Mouse (Mus musculus) left cerebral cortex, postnatal 10 days (tissue): ENCODE measurements at regions not wholly inside any gene's neighbourhood (a gene's known extent, or its start where the extent isn't known, plus 50 kb on each side); places are given as distances from the start of the nearest gene placed in this dataset.

Experiments used
- DNase-seq, 2 experiments: peaks; one replicate each; pipeline ENCODE4 v3.0.0; 2021 to 2022; ENCODE audit warnings: low spot score in 2 of 2, mixed read lengths in 1 of 2; ENCODE audit errors: extremely low spot score in 1 of 2
- intact Hi-C: fragments of 180-260 bp; cut with DNase I; formaldehyde crosslinking; loops from one replicate; pipeline ENCODE4 v1.15.1; 2025

DNA sequence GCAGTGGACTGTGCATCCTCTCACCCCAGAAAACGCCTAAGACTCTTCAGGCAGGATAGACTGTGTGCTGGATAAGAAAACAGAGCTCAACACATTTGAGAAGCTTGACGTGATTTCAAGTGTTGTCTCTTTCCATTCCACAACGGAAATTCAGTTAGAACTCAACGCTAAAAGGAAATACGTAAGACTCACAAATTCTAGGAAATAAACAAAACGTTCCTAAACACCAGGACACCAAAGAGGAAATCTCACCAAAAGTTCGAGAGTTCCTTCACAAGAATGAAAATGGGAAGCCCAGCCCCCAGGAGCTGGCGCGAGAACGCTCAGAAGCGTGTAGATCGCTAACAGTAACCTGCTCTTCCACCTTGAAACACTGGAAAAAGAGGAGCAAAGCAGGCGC is 72.7 kb upstream of the A530016L24Rik start:
- DNase-seq = no peak
- intact Hi-C loops = no loop called here

DNA sequence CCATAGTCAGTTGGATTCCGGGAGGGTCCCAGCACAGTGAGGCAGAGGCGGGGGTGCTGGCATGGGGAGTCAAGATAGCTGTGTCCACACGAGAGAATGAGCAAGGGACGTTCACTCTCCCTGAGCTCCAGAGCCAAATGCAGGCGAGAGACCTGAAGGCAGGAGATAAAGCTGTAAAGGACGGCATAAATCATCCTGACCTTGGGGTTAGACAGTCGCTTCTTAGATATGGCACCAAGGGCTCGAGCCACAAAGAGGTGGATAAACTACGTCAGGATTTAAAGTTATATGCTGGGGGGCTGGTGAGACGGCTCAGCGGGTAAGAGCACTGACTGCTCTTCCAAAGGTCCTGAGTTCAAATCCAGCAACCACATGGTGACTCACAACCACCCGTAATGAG is 70.6 kb upstream of the A530016L24Rik start:
- intact Hi-C loops = no loop called here
- no peak for DNase-seq

DNA sequence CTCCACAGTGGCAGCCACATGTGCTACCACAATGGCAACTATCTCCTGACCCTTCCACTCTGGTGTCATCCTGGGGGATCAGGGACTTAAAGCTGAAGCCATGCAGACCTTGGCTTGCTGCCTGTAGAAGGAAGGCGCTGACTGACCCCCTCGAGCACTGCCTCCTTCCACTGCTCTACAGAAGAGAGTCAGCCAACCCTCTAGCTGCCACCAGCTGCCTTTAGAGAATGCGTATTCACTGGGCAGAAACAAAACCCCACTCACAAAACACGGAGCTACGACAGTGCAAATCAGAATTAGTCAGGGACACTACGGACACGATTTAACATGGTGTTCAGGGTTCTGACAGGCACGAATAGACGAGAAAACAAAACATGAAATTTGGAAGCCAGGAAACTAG is 67.1 kb upstream of the A530016L24Rik start:
- intact Hi-C loops = no loop called here
- DNase-seq = no peak

DNA sequence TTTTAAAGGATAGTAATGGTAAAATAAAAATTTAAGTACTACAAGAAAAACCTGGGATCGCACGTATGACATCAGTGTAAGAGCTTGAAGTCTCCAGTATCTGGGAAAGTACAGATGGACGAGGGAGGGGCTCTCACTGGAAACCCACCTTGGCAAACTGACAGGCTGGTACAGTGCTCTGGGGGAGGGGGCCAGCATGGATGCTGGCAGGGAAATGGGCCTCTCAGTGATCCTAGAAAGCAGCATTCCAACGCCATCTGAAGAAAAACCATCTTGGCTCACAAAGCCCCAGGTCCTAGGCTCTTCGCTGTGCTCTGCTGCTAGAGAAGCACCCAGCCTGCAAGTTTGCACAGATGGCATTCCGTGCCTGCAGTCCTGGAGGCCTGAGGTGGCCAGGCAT is 65.1 kb upstream of the A530016L24Rik start:
- DNase-seq = no peak
- intact Hi-C loops = no loop called here

DNA sequence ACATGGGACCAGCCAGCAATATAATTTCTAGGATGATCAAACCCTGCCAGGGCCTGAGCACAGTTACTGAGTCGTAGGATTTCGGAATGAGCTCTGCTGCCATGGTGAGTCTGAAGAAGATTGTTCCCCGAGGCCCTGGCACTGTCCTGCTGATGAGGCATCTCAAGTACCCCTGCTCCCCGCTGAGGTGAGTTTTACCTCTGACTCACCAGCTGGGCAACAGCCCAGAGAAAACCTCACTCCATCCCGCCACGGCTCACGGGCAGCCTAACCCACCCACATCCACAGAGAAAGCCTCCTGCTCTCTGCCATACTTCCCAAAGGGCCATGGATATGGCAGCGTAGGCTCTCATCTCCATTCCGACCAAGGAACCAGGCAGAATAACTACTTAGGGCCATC is 62.6 kb upstream of the A530016L24Rik start:
- intact Hi-C loops = no loop called here
- no peak for DNase-seq

DNA sequence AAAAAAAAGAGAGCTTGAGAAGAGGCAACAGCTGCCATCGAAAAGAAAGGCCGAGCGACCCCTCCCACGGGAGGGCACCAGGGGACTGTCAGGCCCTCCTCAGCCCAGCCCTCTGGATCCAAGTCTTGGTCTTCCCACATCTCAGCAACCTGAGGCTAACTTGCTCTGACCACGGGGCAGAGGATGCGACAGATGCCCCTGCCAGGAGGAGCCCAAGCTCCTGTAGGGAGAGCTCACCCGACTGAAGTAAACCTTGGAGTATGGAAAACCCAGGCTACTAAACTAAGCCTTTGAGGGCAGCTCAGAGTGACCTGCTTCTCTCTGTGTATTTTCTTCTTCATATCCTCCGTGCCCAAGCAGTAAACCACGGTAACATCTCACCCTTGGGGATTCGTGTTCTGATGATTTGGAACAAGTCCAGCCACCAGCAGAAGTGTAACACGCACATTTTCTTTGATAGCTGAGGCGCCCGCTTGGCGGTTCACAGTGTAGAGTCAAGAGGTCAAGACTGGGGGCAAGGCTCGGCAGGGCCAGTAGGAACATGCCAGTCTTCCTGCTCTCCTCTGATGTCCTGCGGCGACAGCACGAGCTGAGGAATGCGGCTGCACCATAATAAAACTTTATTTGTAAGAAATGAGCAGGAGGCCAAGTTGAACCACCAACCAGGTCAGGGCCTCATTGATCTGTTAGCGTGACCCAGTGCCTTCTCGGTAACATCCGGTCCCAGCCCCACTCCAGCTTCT is 59.0 kb upstream of the A530016L24Rik start:
- intact Hi-C loops = no loop called here

DNA sequence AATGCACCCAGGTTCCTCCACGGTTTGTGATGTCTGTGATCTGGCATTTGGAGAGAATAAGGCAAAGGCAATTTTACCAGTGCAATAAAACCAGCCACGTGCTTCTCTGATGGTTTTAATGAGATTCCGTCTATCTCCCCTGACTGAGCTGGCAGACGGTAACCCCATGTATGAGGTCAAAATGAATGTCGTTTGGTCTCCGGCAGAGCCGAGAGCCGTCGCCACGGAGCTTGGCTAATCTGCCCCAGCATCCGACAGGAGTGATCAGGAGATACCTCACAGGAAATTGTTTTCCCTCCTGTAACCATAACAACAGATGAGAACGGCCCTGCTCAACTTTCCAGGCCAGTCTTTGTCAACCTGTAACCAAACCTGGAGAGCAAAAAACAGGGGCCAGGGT is 55.9 kb upstream of the A530016L24Rik start:
- DNase-seq = no peak
- intact Hi-C loops = no loop called here

More for the DNA sequence above, 59.0 kb upstream of the A530016L24Rik start:
- no peak for DNase-seq

DNA sequence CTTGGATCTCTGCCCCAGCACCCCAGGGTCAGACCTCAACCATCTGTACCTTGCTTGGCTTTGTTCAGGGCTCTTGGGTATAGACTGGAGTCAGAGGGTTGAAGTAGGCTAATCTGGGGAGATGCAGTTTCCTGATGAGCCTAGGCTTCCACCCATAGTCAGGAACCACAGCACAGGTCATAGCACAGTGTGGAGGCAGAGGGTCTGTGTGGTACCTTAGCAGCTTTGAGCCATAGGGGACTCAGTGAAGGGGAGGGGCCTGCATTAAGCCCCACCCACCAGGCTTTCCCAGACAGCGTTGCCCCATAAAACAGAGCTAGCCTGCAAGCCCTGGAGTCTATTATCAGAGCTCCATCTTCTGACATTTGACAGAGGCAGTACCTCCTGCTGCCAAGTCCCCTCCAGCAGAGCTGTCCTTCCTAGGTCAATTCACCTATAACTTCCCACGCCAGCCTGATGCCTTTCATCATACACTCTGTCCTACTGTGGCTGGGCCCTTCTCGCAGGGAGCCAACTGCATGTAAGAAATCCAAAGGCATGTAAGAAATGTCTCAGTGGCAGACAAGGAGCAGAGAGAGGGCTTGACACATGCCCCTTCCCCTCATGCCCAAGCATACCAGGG is 54.5 kb upstream of the A530016L24Rik start:
- intact Hi-C loops = no loop called here
- DNase-seq = no peak

DNA sequence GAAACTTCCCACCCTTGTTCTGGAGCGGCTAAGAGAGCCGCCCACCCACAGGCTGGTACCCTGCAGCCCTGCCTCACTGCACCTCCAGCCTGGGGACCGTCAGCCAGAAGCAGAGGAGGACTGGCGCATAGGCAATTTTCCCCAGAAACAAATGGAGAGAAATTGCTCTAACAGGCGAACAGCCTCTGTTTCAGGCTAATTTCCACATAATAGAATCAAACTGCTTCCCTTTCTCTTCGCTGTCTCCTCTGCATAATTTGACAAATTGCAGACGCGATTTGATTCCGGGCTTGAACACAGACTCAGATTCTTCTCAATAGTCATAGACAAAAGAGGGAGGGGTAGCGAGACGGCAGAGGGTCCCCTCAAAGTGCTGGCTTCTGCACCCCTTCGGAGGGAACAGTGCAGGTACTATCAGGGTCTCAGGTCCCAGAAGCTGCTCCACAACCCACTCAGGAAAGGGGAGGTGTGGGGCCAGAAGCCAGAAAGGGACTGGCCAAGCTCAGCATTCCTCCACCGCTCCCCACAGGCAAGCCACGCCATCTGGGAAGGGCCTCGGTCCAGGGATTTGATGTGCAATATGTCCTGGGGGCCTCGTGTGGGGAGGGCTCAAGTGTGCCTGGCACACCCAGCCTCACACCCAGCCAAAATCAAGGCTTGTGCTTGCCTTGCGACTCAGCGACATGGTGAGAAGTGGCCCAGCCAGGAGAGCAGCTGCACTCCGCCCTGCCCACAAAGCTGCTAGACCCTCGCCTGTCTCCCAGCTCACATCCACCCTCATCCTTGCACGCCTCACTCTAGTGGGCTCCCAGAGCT is 53.7 kb upstream of the A530016L24Rik start:
- DNase-seq = no peak
- intact Hi-C loops = no loop called here

DNA sequence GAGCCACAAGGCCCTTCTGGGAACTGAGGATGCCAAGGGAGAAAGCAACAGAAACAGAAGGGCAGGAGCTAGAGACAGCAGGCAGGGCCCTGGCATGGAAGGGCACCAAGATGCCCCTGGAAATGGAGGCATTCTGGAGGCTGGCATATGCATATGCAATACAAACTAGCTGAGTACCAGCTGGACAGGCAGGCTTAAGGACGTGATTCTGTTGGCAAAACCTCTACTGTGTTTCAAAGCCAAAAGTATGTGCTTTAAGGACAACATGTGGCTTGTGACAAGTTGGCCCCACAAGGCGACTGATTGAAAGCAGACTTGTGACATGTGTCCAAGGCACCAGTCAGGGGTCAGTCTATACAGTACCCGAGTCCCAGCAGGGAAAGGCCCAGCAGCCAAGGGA is 52.2 kb upstream of the A530016L24Rik start:
- intact Hi-C loops = no loop called here
- no peak for DNase-seq

DNA sequence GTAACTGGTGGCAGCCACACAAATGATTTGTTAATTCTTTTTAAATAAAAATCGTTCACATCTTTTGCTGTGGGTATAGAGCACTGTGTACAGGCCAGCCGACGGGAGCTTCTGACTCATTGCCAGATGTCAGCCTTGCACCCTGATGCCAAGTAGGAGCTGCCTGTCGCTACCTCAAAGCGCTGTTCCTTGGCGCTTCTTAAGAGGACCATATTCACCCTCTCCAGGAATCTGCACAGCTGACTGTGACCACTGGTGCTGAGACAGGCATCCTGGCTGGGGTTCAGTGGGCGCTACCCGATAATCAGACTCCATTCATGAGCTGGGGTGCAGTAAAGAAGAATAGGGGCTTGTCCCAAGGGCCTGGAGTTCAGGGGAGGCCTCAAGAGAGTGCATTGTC is 51.0 kb upstream of the A530016L24Rik start:
- DNase-seq = no peak
- intact Hi-C loops = no loop called here
